Mouse (Mus musculus) macrophage (primary cell): ENCODE measurements around the gene Ing2. TPM values are rescaled to one million over a fixed set of nuclear protein-coding genes. Genes with fewer than 3 reads are reported as not detected.

Experiments
- H3K27ac ChIP-seq: fragments of 350-480 bp; formaldehyde crosslinking; 2 replicates; pipeline ENCODE4 v1.9.0; 2021
- H3K36me3 ChIP-seq: fragments of 350-480 bp; formaldehyde crosslinking; 2 replicates; pipeline ENCODE4 v1.9.0; 2021; ENCODE audit errors: inconsistent target
- H3K4me3 ChIP-seq: fragments of 350-480 bp; formaldehyde crosslinking; 2 replicates; pipeline ENCODE4 v1.9.0; 2021; ENCODE audit errors: inconsistent target
- H3K79me2 ChIP-seq: fragments of 350-480 bp; formaldehyde crosslinking; 2 replicates; pipeline ENCODE4 v1.9.0; 2021; ENCODE audit errors: inconsistent target
- WGBS: methylation state at CpG from one replicate; pipeline ENCODE4 v1.1.7; 2026; ENCODE audit warnings: inconsistent platforms; ENCODE audit not compliant: missing documents; 5-methylcytosine and 5-hydroxymethylcytosine counted together
- polyA plus RNA-seq: library from polyadenylated mRNA; stranded (reverse); fragments of 250-400 nt; gene quantifications from 3 replicates; pipeline ENCODE4 v1.2.4, GENCODE M21; 2018; ENCODE audit warnings: inconsistent platforms

Gene Ing2
- polyA plus RNA-seq, 1 experiment from 2014 or later, result 21.8 TPM

GRCm38 (mm10) chr8:47660394-47660793, 15.0 kb downstream of the Ing2 start:
- Histone ChIP-seq H3K36me3 (no peaks in the 10 kb centered on the region), H3K79me2 (no peaks in the 10 kb centered on the region; the same call in 1 of the 2 replicates), H3K27ac (no peak overlapping the region), H3K4me3 (no peak overlapping the region)
- WGBS, result 95% methylated on average over 7 of the region's 7 CpGs

DNA sequence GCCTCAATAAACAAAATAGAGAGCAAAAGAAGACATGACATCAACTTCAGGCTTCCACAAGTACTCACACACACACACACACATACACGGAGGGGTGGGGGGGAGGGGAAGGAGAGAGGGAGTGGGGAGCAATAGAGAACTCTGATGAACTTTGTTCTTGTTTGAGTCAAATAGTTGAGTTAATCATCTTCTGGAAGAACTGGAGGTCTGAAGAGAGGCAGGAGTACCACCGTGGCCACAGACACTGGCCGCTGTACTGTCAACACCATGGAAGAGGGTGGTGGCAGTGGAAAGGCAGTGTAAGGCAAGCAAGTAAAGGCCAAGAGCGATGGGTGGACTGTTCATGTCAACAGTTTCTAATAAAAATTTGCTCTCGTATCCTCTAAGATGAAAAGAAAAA, 15.9 kb downstream of the Ing2 start:
- no peaks in the 10 kb centered on the region for H3K36me3 ChIP-seq
- WGBS, result 98% methylated on average over 4 of the region's 5 CpGs
- no peak overlapping the region for H3K27ac ChIP-seq
- no peak overlapping the region for H3K4me3 ChIP-seq
- no peaks in the 10 kb centered on the region for H3K79me2 ChIP-seq

DNA sequence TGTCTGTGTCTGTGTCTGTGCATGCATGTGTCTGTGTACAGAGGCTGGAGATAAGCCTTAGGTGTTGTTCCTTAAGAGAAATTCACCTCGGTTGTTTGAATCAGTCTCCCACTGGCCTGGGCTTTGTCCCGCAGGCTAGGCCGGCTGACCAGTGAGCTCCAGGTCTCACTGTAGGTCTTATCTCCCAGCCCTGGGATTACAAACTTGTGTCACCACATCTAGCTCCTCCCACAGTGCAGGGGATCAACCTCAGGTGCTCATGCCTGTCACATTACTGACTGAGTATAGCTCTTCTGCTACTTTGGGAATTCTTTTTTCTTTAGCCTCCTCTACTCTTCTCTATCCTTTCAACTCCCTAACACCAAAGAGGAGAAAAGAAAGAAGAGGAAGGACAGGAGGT, 20.9 kb downstream of the Ing2 start:
- no peaks in the 10 kb centered on the region for H3K79me2 ChIP-seq
- no peaks in the 10 kb centered on the region for H3K36me3 ChIP-seq
- WGBS, result 87% methylated on average over 3 of the region's 3 CpGs
- no peak overlapping the region for H3K27ac ChIP-seq
- no peak overlapping the region for H3K4me3 ChIP-seq

DNA sequence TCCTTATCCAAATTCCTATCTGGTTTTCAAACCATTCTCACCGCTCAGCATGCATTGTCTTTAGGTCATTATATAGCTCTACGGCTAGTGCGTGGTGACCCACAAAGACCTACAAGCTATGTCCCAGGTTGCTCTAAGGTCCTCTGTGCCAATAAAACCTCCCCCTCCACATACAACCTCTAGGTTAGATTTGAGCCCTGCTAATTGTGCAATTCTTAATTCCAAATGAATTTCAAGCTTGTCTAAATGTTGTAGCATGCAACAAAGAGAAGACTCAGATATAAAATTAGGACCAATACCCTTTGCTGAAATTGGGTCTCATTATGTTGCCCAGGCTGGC, 22.6 kb downstream of the Ing2 start:
- 92% methylated on average over 3 of the region's 3 CpGs for WGBS
- H3K79me2 ChIP-seq, result no peaks in the 10 kb centered on the region
- no peak overlapping the region for H3K4me3 ChIP-seq
- H3K36me3 ChIP-seq, result no peaks in the 10 kb centered on the region
- no peak overlapping the region for H3K27ac ChIP-seq

- Histone ChIP-seq H3K79me2 (no peaks in the 10 kb centered on the region), H3K27ac (no peak overlapping the region), H3K36me3 (no peaks in the 10 kb centered on the region), H3K4me3 (no peak overlapping the region)
- 91% methylated on average over 13 of the region's 13 CpGs for WGBS
These were observed 23.2 kb downstream of the Ing2 start for GRCm38 (mm10) chr8:47651913-47652736.

- WGBS, result 95% methylated on average over 4 of the region's 4 CpGs
- Histone ChIP-seq H3K27ac (no peak overlapping the region), H3K4me3 (no peak overlapping the region), H3K79me2 (no peaks in the 10 kb centered on the region), H3K36me3 (no peaks in the 10 kb centered on the region)
These were observed 24.5 kb downstream of the Ing2 start for GRCm38 (mm10) chr8:47650853-47651252.

DNA sequence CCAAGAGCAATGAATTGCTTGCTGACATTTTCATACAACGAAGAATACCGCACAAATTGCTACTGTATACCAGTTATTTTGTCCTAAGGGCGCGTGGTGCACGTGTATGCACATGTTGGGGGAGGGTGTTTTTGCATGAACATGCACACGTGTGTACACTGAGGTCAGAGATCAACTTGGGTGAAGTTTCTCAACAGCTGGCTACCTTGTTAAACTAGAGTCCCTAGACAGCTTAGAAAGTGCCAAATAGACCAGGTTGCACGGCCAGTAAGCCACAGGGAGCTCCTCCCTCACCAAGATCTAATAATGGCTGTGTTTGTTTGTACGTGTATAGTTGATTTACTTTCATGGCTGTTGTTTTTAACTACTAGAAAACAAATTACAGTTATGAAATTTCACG, 25.8 kb downstream of the Ing2 start:
- H3K36me3 ChIP-seq, result no peaks in the 10 kb centered on the region
- WGBS, result 92% methylated on average over 9 of the region's 9 CpGs
- no peak overlapping the region for H3K4me3 ChIP-seq
- H3K27ac ChIP-seq, result no peak overlapping the region
- H3K79me2 ChIP-seq, result no peaks in the 10 kb centered on the region

- no peak overlapping the region for H3K4me3 ChIP-seq
- no peaks in the 10 kb centered on the region for H3K36me3 ChIP-seq
- WGBS, result 90% methylated on average over 9 of the region's 9 CpGs
- H3K27ac ChIP-seq, result no peak overlapping the region
- no peaks in the 10 kb centered on the region for H3K79me2 ChIP-seq
These were observed 32.8 kb downstream of the Ing2 start for GRCm38 (mm10) chr8:47642514-47643064.

DNA sequence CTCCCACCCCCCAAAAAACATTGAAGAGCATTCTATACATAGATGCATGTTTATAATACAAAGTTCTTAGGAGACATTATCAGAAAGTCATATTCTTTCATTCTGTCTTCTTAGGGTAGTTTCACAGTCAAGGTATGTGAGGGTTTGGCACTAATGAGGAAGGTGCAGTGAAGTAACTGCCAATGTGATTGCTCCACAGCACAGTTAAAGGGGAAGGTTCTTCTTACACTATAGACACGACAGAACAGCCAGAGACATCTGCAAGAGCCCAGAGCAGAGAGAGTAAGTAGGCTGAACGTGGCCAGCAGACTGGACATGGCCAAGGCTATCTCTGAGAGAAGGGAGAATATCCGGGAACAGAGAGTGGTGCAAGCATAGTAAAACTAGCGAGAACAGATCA, 38.2 kb downstream of the Ing2 start:
- Histone ChIP-seq H3K79me2 (no peaks in the 10 kb centered on the region), H3K36me3 (no peaks in the 10 kb centered on the region), H3K27ac (no peak overlapping the region), H3K4me3 (no peak overlapping the region)
- 78% methylated on average over 4 of the region's 4 CpGs for WGBS

- WGBS, result 78% methylated on average over 3 of the region's 3 CpGs
- H3K79me2 ChIP-seq, result no peaks in the 10 kb centered on the region
- no peak overlapping the region for H3K27ac ChIP-seq
- no peak overlapping the region for H3K4me3 ChIP-seq
- H3K36me3 ChIP-seq, result no peaks in the 10 kb centered on the region
These were observed 39.3 kb downstream of the Ing2 start for GRCm38 (mm10) chr8:47636032-47636431.

GRCm38 (mm10) chr8:47634791-47635341, 40.5 kb downstream of the Ing2 start:
- H3K27ac ChIP-seq, result no peak overlapping the region
- no peaks in the 10 kb centered on the region for H3K79me2 ChIP-seq
- H3K4me3 ChIP-seq, result no peak overlapping the region
- 40% methylated on average over 10 of the region's 10 CpGs for WGBS
- no peaks in the 10 kb centered on the region for H3K36me3 ChIP-seq

GRCm38 (mm10) chr8:47621144-47621543, 54.2 kb downstream of the Ing2 start:
- Histone ChIP-seq H3K36me3 (no peaks in the 10 kb centered on the region), H3K4me3 (no peak overlapping the region), H3K27ac (no peak overlapping the region), H3K79me2 (no peaks in the 10 kb centered on the region)
- 100% methylated on average over 1 of the region's 1 CpGs for WGBS

Other genes with a start within 250 kb of the Ing2 start
- not detected in 3 replicates for gene Stox2, start 229.2 kb downstream of the Ing2 start, polyA plus RNA-seq
- gene Trappc11, start 142.1 kb downstream of the Ing2 start, polyA plus RNA-seq, result 23.9 to 26.5 TPM (median 26.2 TPM) in 3 replicates
- 12.4 to 26.6 TPM (median 18.4 TPM) in 3 replicates for gene Rwdd4a, start 141.9 kb downstream of the Ing2 start, polyA plus RNA-seq
- gene Cdkn2aip, start 38.4 kb upstream of the Ing2 start, polyA plus RNA-seq, result 4.7 to 7.6 TPM (median 5.2 TPM) in 3 replicates
- gene Cldn24, start 146.6 kb upstream of the Ing2 start, polyA plus RNA-seq, result not detected in 3 replicates
- not detected in 3 replicates for gene Cldn22, start 148.9 kb upstream of the Ing2 start, polyA plus RNA-seq